Mouse (Mus musculus) ES-CJ7 (cell line): Measurements from ENCODE around the gene Hmx3.

Experiments used
- DNase-seq: peaks from one replicate; pipeline ENCODE4 v3.0.0; 2011; ENCODE audit warnings: low read depth, low spot score

The Hmx3 gene

DNA sequence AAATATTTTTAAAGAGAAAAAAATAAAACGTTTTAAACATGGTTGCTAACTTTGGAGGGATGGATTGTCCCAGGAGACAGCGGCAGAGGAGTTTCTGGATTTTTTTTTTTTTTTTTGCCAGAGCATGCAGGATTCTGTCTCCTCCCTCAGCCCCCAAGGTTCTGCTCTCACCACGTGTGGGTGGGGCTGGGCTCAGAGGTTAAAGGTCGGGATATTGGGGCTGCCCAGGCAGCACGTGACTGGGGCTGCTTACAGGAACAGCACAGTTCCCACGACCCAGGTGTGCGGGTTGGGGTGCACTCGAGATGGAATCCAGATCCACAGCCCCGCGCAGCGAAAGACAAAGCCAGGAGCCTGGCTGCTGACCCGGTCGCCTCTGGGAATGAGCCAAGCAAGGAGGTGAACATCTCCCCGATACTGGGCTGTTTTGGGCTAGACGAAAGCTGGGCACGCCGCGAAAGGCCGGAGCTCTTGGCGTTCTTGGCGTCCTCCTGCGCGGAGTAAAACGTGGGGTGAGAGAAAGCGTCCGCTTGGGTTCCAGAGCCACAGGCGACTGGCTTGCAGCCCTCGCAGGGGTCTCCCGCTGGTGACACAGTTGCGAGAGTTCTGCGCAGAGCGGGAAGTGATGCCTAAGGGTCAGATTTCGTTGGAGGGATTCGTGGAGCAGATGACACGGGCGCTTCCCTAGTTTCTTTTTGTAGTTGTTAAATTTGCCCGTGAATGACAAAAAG is 14.0 kb downstream of the Hmx3 start:
- peak; percentile 87 for DNase-seq

DNA sequence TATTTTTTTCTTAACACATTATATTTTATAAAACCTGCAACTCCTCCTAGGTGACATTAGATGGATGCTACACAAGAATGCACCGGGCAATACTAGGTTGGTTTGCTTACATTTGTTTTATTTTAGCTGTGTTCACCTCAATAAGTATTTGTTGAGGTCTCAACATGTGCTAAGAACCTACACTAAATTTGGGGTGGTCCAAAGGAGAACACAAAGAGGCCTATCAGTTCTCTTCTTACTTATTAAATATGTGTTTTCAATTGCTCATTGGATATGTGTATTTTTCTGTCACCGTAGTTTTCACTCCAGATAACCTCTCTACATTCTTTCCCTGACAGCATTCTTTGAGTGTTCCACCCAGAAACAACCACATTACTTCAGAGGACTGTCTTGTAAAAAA is 15.1 kb downstream of the Hmx3 start:
- DNase-seq = no peak

DNA sequence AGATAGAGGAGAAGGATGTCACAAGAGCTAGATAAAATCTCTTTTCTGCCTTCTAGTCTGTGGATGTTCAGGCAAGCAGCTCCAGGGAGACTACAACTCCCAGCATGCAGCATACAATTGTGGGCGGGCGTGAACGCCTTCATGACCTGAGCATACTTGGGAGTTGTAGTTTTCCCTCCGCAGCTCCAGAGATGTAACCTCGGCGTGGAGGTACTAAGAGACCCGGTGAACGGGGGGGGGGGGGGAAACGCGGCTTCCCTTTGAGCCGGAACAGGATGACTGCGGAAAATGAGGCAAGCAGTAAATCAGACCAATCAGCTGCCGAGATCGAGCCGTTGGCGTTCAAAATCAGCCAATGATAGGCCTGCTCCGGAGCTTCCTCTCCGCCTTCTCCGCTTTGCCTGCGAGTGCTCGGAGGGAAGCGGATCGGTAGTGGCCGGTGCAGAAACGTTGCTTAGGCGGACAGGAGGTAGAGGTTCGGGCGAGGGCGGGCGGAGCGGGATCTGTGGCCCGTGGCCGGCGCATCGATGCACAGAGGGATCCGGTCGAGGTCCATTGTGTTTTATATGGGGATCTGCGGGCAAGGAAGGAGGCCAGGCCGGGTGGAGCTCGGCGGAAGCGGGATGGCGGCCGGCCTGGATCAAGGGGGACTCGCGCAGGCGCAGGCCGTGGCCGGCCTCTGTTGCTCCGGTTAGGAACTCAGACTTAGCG is 17.5 kb downstream of the Hmx3 start, which contains the start of gene Bub3:
TSS of gene Bub3 (plus strand) at position 237 of the 711 bp plus-strand sequence.
- peak; percentile 94 for DNase-seq

DNA sequence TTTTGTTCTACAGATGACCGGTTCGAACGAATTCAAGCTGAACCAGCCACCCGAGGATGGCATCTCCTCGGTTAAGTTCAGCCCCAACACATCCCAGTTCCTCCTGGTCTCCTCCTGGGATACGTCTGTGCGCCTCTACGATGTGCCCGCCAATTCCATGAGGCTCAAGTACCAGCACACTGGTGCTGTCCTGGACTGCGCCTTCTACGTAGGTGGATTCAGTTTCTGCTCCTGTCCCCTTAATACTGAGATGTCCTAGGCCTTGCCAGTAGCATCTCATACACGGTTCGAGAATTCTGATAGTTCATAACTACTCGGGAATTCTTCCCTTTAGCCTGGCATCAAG is 18.0 kb downstream of the Hmx3 start:
- DNase-seq = peak; percentile 48

DNA sequence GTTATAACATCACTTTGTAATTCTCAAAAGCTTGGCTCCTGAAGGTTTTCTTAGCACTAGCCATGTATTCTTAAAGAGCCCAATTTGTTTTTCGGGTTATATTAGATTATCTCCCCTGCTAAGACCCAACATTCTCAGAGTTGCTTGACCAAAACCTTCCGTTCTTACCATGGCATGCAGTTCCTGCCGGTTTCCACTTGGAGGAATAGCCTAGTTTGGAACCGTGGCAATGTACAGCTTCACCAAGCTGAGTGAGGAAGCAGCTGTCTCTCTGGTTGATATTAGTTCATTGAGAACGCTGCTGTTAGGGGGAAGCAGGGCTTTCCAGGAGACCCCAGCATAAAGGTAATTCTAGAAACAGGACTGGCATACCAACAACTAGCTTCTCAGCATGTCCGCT is 32.6 kb downstream of the Hmx3 start:
- DNase-seq = no peak

DNA sequence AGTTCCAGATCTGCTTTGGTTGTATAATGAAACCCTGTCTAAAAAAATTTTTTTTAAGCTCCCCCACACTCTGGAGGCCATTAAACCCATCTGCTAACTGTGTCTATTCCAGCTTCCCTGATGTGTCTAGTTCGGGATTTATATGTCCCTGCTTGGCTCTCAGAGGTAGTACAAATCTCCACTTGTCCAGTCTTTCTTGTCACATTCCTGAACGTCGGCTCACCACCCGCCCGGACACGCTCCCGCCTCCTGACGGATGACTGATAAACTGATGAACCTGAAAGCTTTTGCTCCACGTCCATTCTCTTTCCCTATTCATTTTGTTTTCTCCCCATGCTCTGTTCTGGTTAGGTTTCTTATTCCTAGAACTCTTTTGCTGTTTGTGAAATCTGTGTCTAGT is 39.5 kb downstream of the Hmx3 start:
- no peak for DNase-seq

DNA sequence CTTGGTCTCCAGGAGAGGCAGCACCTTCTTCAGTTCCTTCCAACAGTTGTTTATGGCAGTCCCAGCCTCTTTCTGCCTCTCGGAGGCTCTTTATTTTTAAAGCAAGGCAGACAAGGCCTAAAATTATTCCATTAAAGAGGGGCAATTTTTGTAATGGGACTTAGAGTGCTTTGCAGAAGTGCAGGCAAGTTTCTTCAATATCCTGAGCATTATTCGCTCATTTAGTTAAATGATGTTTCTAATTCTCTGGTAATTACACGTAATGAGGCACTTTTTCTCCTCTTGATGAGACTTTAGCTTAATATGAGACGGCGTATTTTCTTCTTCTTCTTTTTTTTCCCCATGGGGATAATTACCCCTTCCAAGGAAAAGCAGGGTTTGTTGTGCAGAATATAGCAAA is 42.9 kb downstream of the Hmx3 start:
- DNase-seq = no peak
